Mouse (Mus musculus) G1E (cell line): ENCODE data around the gene Dock2.

Source experiments
- CTCF ChIP-seq: IDR thresholded peaks from 2 replicates; pipeline ENCODE4 v1.5.1; 2012; ENCODE audit warnings: low read depth, low read length, inconsistent platforms, mixed read lengths
- GATA1 ChIP-seq: IDR thresholded peaks from 2 replicates; pipeline ENCODE4 v1.6.1; 2012; ENCODE audit warnings: borderline replicate concordance, low read length, inconsistent platforms, mixed read lengths
- POLR2AphosphoS5 ChIP-seq: IDR thresholded peaks from 2 replicates; pipeline ENCODE4 v1.6.1; 2012; ENCODE audit warnings: low read depth, low read length, inconsistent platforms; ENCODE audit not compliant: insufficient replicate concordance
- TAL1 ChIP-seq: conservative IDR thresholded peaks from 2 replicates; pipeline ENCODE4 v1.6.1; 2012; ENCODE audit warnings: low read depth, low read length, inconsistent platforms, mixed read lengths

- TF ChIP-seq CTCF (no peak), GATA1 (no peak), TAL1 (no peak), POLR2AphosphoS5 (no peak)
These were observed 588.5 kb downstream of the Dock2 start for GRCm38 (mm10) chr11:34195142-34195541.
